Mouse (Mus musculus) neural tube, embryonic 11.5 days (tissue): ENCODE data around the gene Gdap1l1. TPM values are rescaled to one million over a fixed set of nuclear protein-coding genes. Genes with fewer than 3 reads are reported as not detected.

Experiments used
- ATAC-seq: fragments of 200-750 bp; cut with Nextera tagmentation; 2 replicates; pipeline ENCODE4 v1.8.0; 2017; ENCODE audit warnings: moderate number of reproducible peaks, mild to moderate bottlenecking, moderate TSS enrichment, moderate library complexity; ENCODE audit not compliant: insufficient read depth, low FRiP score, low TSS enrichment
- DNase-seq: peaks from one replicate; pipeline ENCODE4 v3.0.0-alpha.2; 2015; ENCODE audit warnings: low spot score
- H3K27ac ChIP-seq: fragments of 300-500 bp; sonication (generic); 2 replicates; pipeline ENCODE4 v1.5.1; 2014; ENCODE audit warnings: low read depth, mild to moderate bottlenecking, low read length
- H3K27me3 ChIP-seq: fragments of 300-500 bp; sonication (generic); 2 replicates; pipeline ENCODE4 v1.6.1; 2014; ENCODE audit warnings: mild to moderate bottlenecking, low read length, mixed read lengths; ENCODE audit not compliant: control insufficient read depth, insufficient read depth
- H3K36me3 ChIP-seq: fragments of 300-500 bp; sonication (generic); 2 replicates; pipeline ENCODE4 v1.6.1; 2014; ENCODE audit warnings: mild to moderate bottlenecking, low read length, moderate library complexity, mixed read lengths; ENCODE audit not compliant: control insufficient read depth, insufficient read depth
- H3K4me1 ChIP-seq: fragments of 300-500 bp; sonication (generic); 2 replicates; pipeline ENCODE4 v1.6.1; 2014; ENCODE audit warnings: low read length, mixed read lengths; ENCODE audit not compliant: control insufficient read depth, insufficient read depth
- H3K4me2 ChIP-seq: fragments of 300-500 bp; sonication (generic); 2 replicates; pipeline ENCODE4 v1.6.1; 2014; ENCODE audit warnings: low read depth, mild to moderate bottlenecking, moderate library complexity
- H3K4me3 ChIP-seq: fragments of 300-500 bp; sonication (generic); 2 replicates; pipeline ENCODE4 v1.5.1; 2014; ENCODE audit warnings: low read depth, low read length
- H3K9ac ChIP-seq: fragments of 300-500 bp; sonication (generic); 2 replicates; pipeline ENCODE4 v1.6.1; 2014; ENCODE audit warnings: mild to moderate bottlenecking, low read length
- H3K9me3 ChIP-seq: fragments of 300-500 bp; sonication (generic); 2 replicates; pipeline ENCODE4 v1.6.1; 2016; ENCODE audit warnings: low read length; ENCODE audit not compliant: control insufficient read depth
- WGBS: fragments of 180-500 bp; shearing (Covaris S2); extraction: QIAGEN DNeasy Blood & Tissue Kit; methylation state at CpG from one replicate; pipeline ENCODE4 v1.1.7; 2014; 5-methylcytosine and 5-hydroxymethylcytosine counted together
- polyA plus RNA-seq: library from polyadenylated mRNA; unstranded; fragments of >200 nt; fragmentation: Nextera tagmentation; extraction: Ambion mirVana; gene quantifications from 2 replicates; pipeline ENCODE4 v1.2.1, GENCODE M21; 2014

Gene Gdap1l1
- polyA plus RNA-seq, 1 experiment from 2014 or later = 53.8 TPM

DNA sequence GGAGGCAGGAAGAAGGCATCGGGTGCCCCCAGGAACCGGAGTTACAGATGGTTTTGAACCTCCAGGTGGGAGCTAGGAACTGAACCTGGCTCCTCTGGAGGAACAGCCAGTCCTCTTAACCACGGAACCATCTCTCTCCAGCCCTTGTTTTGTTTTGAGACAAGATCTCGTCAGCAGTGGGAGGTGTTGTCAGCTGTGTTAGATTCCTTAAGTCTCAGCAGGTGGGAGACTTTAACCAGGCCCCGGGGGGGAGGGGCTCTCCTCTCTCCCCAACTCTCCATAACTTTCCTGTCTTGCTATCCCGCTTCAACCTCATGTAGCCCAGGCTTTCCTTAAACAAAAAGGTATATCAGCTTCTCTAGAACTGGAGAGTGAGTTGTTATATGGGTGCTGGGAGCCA is 56.2 kb downstream of the Gdap1l1 start:
- Histone ChIP-seq H3K27me3 (no peaks in the 10 kb centered on the region), H3K4me1 (no peaks in the 10 kb centered on the region), H3K9me3 (no peaks in the 10 kb centered on the region), H3K4me3 (no peak overlapping the region), H3K9ac (no peak overlapping the region), H3K36me3 (no peaks in the 10 kb centered on the region), H3K27ac (no peak overlapping the region), H3K4me2 (no peak overlapping the region)
- DNase-seq (no peak), ATAC-seq (no peak)
- WGBS = 50% methylated on average over 6 of the region's 6 CpGs

DNA sequence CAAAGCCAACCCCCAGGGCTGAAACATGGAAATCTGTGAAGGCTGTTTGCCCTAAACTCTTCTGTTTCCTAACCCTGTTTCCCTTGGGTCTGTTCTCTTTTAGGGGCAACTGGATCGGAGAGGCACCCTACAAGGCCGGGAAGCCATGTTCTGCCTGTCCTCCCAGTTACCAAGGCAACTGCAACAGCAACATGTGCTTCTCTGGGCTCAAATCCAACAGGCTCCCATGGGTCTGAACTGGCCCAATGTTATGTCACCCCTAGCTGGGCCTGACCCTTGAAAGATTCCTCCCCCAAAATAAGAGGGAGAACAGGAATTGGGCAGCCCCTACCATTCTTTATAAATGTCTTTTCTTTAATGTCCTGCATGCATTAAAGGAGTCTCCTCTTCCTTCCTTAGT is 63.9 kb downstream of the Gdap1l1 start:
- no peak overlapping the region for H3K27ac ChIP-seq
- 85% methylated on average over 2 of the region's 2 CpGs for WGBS
- no peaks in the 10 kb centered on the region for H3K36me3 ChIP-seq
- H3K9me3 ChIP-seq = no peaks in the 10 kb centered on the region
- no peak overlapping the region for H3K9ac ChIP-seq
- ATAC-seq = no peak
- H3K27me3 ChIP-seq = no peaks in the 10 kb centered on the region
- no peak for DNase-seq
- H3K4me3 ChIP-seq = no peak overlapping the region
- no peak overlapping the region for H3K4me2 ChIP-seq
- no peaks in the 10 kb centered on the region for H3K4me1 ChIP-seq

DNA sequence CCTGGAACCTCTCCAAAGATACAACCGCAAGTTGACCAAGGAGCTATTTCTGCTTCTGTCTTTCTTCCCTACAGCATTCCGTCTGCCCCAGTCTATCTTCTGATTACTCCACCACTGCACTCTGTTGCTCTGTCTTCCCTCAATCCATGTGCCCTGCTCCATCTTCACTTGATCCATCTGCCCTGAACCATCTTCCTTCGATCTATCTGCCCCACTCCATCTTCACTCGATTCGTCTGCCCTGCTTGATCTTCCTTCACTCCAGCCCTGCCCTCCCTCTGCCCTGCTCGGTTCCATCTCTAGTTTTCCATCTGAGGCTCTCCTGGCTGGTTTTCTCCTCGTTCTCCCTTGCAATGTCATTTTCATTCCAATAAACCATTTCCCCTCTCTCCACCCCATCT is 64.9 kb downstream of the Gdap1l1 start:
- Histone ChIP-seq H3K4me3 (no peak overlapping the region), H3K9ac (no peak overlapping the region), H3K9me3 (no peaks in the 10 kb centered on the region), H3K4me2 (no peak overlapping the region), H3K27ac (no peak overlapping the region), H3K36me3 (no peaks in the 10 kb centered on the region), H3K27me3 (no peaks in the 10 kb centered on the region), H3K4me1 (no peaks in the 10 kb centered on the region)
- WGBS = 65% methylated on average over 7 of the region's 7 CpGs
- no peak for ATAC-seq
- no peak for DNase-seq

Other genes with a start within 250 kb of the Gdap1l1 start
- 18.0 and 20.3 TPM in 2 replicates for gene Tox2, start 235.4 kb upstream of the Gdap1l1 start, polyA plus RNA-seq
- gene Jph2, start 40.5 kb upstream of the Gdap1l1 start, polyA plus RNA-seq = 0.50 and 0.52 TPM in 2 replicates
- gene Oser1, start 13.8 kb upstream of the Gdap1l1 start, polyA plus RNA-seq = 85.4 and 86.7 TPM in 2 replicates
- 12.7 and 13.9 TPM in 2 replicates for gene Fitm2, start 34.2 kb downstream of the Gdap1l1 start, polyA plus RNA-seq
- gene R3hdml, start 53.8 kb downstream of the Gdap1l1 start, polyA plus RNA-seq = 0.28 and 0.37 TPM in 2 replicates
- not detected in 2 replicates for gene Hnf4a, start 68.3 kb downstream of the Gdap1l1 start, polyA plus RNA-seq
- 46.4 and 47.3 TPM in 2 replicates for gene Ttpal, start 163.8 kb downstream of the Gdap1l1 start, polyA plus RNA-seq
- 33.3 and 34.4 TPM in 2 replicates for gene Serinc3, start 206.7 kb downstream of the Gdap1l1 start, polyA plus RNA-seq
- 130 and 134 TPM in 2 replicates for gene Pkig, start 219.9 kb downstream of the Gdap1l1 start, polyA plus RNA-seq